Mouse (Mus musculus) gastrocnemius, postnatal 36 days (tissue): Measurements from ENCODE around the gene Zfr. TPM values are rescaled to one million over a fixed set of nuclear protein-coding genes. Genes with fewer than 3 reads are reported as not detected.
A peak's percentile ranks its signal among the peaks of the same experiment; 100 is the strongest.

Source experiments
- DNase-seq, 2 experiments: peaks; one replicate each; pipeline ENCODE4 v3.0.0; 2022
- intact Hi-C: fragments of 180-260 bp; cut with DNase I; formaldehyde crosslinking; loops from one replicate; pipeline ENCODE4 v1.15.1; 2025
- long read RNA-seq, 2 experiments: library from polyadenylated mRNA; stranded (forward); transcript quantifications; one replicate each; pipeline ENCODE4 v2.0.0; 2021
- total RNA-seq, 2 experiments: library from RNA; stranded (reverse); gene quantifications; 2 replicates each; pipeline ENCODE4 v1.2.3; 2021

The Zfr gene
- total RNA-seq: 10 to 100 TPM; 55.6 to 59.3 TPM
- long read RNA-seq, experiment 1, full-length matches to known transcripts: 8 of 21 reads
- long read RNA-seq, experiment 1, partial matches to known transcripts: 4 of 21 reads
- long read RNA-seq, experiment 1, other reads (novel, unspliced or antisense): 9 of 21 reads
- long read RNA-seq, experiment 2, full-length matches to known transcripts: 13 of 26 reads
- long read RNA-seq, experiment 2, partial matches to known transcripts: 8 of 26 reads
- long read RNA-seq, experiment 2, other reads (novel, unspliced or antisense): 5 of 26 reads

DNA sequence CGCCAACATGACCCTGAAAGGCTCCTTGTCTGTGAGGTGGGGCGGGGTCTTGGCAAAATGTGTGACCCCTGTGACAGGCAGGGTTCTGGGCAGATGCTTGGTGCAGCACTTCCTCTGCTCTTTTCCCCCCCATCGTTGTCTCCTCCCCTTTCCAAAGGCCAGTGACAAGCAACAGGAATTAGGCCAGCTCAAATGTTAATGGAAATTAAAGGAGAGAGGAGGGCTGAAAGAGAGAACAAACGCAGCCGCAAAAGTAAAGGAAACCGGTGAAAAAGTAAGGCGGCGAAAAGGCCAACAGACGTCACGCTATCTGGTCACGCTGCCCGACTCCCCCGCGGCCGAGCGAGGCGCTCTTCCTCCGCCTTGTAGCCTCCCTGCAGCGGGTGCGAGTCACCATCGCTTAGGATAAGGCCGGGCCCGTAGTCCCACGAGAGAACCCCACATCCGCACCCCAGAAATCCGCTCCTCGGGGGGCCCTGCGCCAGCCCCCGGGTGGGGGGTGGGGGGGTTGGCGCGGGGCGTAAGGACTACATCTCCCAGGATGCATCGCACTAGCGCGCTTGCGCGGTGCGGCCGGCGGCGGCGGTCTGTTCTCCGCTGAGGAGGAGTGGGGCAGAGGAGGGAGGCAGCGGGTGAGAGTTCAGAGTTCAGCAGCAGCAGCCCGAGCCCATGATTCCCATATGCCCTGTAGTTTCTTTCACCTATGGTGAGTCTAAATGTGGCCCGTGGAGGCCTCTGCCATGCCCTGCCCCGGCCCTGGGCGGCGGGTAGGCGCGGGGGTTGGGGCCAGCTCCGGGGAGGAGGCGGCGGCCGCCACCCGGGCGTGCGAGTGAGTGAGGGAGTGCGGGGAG lies at the start of gene Zfr:
Gene Zfr, plus strand, starts transcription at position 590 of the 851 bp plus-strand sequence.
- intact Hi-C loops: no loop called here
- peak; percentile 92 to 93 for DNase-seq

DNA sequence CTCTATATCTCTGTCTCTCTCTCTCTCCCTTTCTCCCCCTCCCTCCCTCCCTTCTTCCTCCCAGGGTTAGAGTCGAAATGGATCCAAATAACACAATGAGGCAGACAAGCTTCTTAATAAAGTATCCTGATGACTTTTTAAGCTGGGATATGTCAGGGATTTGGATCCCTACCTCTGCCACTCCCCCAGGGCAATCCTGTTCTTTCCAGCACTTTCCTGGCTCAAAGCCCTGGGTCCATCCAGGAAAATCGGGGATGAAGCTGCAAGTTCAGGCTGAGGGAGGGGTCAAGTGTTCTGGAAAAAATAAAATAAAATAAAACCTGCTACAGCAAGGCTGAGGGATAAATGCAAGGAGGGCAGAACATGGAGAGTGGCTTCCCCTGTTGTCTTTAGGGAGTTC lies 49.7 kb upstream of the Zfr start:
- intact Hi-C loops: no loop called here
- peak in 1 of 2 experiments; percentile 53 for DNase-seq

DNA sequence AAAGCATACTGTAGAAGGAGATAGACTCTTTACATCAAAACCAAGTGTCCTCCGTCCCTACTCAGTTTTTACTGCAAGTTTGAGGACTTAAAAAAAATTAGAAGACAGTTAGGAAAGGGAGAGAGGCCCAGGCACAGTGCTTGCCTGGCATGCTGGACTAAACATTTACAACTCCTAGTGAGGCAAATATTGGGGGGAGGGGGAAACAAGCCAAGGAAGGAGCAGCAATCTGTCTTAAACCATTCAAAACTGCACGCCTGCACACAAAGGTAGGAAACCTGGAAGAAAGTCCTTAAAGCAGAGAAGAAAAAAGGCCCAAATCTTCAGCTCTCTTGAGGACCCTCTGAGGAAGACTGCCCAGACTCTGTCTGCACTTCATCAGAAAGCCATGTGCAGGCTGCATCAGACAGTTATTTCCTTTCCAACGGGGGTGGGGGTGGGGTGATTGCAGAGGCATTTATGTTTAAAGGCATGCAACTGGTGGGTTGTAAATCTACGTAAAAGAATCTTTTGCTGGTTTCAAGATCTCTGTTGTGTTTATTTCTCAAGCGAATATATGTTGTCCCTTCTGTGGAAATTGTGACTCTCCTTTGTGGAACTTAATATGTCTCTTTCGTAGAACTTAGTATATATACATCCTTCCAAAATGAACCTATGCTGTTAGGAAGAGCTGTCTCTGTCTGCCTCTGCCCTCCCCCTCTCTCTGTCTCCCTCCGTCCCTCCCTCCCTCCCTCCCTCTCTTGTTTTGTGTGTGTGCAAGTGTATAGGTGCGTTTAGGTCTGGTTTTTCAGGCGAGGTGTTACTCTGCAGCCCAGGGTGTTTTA lies 49.0 kb upstream of the Zfr start:
- DNase-seq: no peak
- intact Hi-C loops: no loop called here

DNA sequence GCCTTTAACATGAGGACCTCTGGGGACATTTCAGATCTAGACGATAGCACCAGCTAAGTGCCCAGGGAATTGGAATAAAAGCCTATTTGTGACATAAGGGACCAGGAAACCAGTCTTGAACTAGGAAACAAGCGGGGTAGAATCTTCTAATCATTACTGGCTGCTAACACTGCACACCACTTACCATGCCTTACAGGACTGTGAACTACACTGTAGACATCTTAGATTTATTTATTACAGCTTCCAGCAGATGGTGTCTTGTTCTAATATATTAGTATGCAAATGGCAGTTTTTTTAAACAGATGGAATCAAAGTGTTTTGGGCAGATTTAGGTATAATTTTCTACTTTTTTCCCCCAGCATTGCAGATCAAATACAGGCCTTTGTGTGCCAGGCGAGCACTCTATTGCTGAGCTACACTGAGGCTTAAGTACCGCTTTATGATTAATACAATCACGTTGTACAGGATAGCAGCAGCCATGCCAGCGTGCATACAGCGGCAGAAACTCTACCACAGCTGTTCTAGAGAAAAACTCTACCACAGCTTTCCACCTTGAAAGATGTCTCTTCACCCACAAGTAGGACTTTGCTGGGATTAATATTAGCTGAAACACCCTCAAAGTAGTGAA lies 44.8 kb upstream of the Zfr start:
- DNase-seq: no peak
- intact Hi-C loops: no loop called here

DNA sequence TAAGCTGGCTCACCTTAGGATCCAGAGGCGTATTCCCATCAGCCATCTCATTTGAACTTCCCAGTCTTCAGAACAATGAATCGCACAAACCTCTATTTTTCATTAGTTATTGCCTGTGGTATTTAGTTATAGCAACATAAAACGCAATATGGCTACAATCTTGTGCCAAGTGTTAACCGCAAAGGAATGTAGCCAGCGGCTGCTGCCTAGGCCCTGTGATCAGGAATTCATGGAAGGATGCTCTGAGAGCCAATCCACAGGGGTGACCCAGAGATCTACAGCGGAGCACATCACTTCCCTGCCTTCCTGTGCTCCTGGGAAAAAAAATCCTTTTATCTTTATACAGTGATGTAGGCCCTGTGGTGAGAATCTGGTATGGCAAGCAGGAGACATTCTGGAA lies 43.2 kb upstream of the Zfr start:
- intact Hi-C loops: no loop called here
- no peak for DNase-seq

DNA sequence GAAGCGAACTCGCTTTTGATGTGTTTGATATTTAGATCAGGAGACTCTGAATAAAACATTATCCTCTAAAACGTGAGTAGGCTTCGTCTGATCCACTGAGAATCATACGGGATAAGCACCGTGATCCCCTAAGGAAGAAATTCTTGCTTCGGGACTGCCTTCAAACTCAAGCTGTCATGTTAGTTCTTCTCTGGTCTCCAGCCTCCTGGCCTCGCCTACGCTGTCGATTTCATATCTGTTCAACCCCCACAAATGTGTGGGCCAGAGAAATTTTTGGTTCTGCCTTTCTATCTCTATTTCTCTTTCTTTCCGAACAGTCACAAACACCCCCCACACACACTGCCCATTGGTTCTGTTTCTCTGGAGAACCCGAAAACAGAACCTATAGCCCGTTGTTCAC lies 35.3 kb upstream of the Zfr start:
- intact Hi-C loops: loop anchor here (5.0 to 10.0 kb wide), 3 partner anchors 35 to 328 kb away; no protein-coding TSS in a partner anchor
- DNase-seq: no peak

DNA sequence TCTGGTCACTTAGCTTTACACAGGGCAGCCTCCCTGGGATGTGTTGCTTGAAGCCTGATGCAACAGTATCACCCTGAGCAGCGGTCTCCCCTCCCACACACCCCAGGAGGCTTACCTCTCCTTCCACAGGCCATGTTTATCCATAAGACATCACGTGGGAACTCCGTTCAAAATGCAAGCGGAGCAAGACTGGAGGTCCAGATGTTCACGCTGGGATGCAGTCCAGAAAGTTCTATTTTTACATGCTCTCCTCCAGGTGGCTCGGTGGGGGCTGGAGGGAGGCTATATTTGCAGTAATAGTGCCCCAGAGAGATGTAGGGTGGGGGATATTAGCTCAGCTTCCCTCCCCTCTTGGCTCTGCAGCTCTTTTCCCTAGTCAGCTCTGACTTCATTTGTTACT lies 33.5 kb upstream of the Zfr start:
- intact Hi-C loops: loop anchor here (2.0 to 10.0 kb wide), 4 partner anchors 37 to 329 kb away; no protein-coding TSS in a partner anchor
- peak; percentile 38 to 54 for DNase-seq

DNA sequence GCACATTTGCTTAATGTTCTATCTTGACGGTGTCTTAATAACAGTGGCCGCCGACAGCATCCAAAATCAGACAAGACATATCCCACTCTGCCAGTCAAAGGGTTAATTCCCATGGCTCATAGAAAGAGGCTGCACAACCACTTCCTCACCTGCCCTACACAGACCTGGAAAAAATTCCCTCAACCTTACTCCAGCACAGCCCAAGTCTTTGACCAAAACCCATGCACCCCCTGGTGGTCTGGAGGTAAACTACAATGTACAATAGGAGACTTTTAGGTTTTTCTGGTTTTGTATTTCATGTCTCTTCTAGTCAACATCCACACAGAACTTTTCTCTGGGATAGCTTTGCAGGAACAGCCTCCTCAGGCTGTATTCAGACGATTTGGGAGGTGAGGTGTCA lies 32.8 kb upstream of the Zfr start:
- intact Hi-C loops: loop anchor here (2.0 to 10.0 kb wide), 4 partner anchors 38 to 330 kb away; no protein-coding TSS in a partner anchor
- DNase-seq: peak in 1 of 2 experiments; percentile 26

DNA sequence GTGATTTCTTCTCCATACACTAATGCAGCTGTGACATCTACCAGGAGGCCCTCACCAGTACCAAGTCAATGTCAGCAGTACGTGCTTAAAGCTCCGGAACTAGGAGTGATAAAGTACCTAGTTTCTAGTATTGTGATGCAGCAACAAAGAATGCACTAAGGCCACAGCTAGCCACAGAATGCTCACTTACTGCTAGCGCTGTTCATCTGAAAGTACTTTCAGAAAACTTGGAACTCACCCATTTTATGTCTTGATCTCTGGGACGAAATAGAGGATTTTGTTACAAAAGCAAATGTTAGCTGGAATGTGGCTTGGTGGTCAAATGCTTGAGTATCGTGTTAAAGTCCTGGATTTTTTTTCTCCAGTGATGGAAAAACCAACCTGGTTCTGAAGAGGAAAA lies 30.0 kb upstream of the Zfr start:
- DNase-seq: no peak
- intact Hi-C loops: loop anchor here (10.0 kb wide), 1 partner anchor 333 kb away; no protein-coding TSS in a partner anchor

DNA sequence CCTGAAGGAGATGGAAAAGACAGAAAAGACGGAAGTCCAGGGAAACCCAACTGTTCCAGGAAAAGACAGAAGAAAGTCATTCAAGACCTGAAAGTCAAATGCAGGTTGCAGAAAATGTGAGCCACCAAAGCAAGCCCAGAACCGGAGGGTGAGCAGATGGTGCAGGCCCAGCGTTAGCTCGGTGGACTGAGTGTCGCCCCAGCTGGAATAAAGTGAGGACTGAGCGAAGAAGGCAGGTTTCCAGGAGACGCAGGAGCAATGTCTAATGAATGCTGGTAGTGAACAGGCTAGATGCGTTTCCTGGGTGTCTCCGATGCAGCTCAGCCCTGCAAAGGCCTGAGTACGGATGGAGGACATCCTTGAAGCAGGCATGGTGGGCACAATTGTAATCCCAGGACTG lies 29.5 kb upstream of the Zfr start:
- DNase-seq: no peak

DNA sequence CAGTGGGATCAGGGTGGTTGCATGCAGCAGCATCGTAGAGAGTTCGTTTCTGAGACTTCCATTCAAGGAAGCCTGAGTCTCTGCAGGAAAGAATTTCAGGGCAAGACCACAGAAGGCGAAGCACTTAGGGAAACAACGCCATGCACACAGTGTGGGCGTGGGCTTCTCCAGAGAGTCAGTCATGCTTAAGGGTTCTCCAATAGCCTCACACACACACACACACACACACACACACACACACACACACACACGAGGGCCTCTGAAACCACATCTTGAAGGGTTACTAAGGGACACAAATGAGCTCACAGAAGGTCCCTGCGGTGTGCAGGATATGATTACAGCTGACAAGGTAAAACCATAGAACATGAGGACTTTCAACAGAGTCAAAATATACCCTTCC lies 27.5 kb upstream of the Zfr start:
- intact Hi-C loops: loop anchor here (5.0 kb wide), 1 partner anchor 182 kb away; no protein-coding TSS in a partner anchor
- DNase-seq: no peak

More for the DNA sequence above, 29.5 kb upstream of the Zfr start:
- intact Hi-C loops: loop anchor here (10.0 kb wide), 1 partner anchor 333 kb away; no protein-coding TSS in a partner anchor

DNA sequence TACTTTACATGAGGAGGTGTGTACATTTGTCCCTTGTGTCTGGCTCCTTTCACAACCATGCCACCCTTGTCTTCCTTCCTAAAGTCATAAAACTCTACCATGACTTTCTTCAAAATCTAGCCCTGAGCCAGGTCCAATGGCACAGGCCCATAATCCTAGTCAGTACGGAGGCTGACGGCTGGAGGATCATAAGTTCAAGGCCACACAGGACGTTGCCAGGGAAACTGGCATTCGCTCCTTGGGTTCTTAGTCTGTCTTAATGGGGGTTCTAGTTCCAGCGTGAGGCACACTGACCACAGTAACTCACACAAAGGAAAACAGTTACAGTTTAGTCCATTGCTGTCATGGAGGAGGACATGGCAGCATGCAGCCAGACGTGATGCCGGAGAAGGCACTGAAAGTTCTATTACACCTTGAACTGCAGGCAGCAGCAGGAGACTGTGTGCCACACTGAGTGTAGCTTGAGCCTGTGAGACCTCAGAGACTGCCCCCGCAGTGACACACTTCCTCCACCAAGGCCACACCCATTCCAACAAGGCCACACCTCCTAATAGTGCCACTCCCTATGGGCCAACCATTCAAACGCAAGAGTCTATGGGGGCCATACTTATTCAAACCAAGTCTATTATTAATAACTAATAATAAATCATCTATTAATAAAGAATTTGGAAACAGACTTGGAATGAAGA lies 26.5 kb upstream of the Zfr start:
- intact Hi-C loops: loop anchor here (5.0 kb wide), 1 partner anchor 181 kb away; no protein-coding TSS in a partner anchor
- DNase-seq: no peak

DNA sequence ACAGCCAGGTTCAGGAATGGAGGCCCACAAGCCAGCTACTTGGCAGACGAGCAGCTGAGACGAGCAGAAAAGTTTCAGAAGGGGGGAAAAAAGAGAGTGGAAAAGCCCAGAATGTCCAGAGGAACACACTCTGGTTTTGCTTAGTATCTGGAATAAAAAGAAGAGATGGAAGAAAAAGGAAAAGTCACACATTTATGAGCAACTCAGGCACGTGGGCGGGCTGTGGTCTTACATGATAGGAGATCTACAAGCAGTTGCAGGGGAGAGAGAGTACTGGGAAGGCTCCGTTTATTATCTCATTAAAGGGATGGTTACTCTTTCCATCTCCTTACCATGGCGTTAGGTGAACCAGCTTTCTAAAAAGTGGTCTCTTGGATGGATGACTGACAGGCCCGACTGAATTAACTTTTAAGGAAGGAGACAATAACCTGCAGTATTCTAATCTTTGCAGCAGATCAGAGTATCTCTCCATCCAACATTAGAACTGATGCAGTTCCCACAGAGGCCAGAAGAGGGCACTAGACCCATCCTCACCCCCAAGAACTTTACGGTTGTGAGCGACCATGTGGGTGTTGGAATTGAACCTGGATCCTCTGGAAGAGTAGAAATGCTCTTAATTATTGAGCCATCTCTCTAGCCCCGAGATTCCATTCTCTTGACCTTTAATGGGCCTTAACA lies 25.7 kb upstream of the Zfr start:
- intact Hi-C loops: loop anchor here (5.0 kb wide), 1 partner anchor 180 kb away; no protein-coding TSS in a partner anchor
- DNase-seq: no peak

DNA sequence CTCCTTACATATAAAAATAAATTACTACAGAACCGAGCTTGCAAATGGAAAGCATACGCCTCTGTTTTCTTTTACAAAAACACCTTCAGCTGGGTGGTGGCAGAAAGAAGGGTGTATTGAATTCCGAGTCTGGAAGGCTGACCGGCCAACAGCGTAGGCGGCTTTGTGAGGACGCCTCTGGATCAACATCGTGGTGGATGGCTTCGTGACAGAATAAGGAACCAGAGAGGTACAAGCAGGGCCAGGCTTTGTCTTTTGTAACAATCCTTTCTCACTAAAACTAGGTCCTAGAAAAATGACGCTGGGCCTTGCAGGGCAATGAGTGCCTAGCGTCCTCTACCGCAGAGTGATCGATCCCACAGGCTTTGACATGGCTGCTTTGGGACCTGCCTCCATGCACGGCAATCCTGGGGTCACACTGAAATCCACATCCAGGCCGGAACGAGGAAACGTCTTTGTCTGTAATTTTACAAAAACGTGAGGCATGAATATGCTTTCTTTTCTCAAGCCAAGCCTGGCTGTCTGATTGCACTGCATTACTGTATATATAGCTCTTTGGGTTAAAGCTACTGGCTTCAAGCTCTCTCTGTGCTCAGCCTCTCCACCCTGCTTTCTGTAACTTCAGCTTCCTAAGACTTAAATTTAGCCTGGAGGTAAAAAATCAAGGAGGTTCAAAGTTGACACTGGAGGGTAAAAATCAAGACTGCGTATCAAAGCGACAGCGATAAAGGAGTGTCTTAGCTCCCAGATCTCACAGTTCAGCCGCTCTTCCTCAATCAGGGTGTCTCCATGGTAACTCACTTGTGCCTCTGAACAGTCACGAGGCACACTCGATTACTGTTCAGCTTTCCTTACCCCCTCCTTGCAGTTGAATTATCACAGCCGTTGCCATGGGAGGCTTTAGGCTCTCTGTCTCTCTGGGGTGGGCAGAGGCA lies 24.3 kb upstream of the Zfr start:
- DNase-seq: no peak
- intact Hi-C loops: loop anchor here (5.0 kb wide), 1 partner anchor 179 kb away; no protein-coding TSS in a partner anchor

DNA sequence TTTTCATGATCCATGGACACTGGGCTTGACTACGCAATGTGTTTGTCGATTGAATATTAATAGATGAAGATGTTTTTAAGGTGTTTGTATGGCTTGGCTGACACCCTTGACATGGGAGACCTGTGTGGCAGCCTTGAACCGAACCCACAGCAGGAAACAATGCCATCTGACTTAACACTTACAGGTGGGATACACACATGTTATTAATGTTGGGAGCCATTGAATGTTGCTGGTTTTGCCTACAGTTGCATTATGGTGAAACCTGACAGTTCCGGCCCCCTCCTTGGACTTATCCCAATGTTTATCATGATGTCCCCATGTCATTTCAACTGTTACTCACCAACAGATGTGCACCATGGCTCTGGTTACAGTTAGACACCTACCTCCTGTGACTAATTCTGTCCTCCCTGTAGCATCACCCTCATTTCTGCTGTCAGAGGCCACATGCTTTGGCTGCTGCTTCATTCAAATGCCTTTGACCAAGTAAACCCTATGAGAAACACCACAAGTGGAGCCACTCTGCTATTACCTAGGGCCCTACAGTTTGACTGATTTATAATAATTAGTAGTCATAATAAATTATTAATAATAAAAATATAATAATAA lies 23.6 kb upstream of the Zfr start:
- intact Hi-C loops: loop anchor here (5.0 kb wide), 1 partner anchor 178 kb away; no protein-coding TSS in a partner anchor
- DNase-seq: no peak

DNA sequence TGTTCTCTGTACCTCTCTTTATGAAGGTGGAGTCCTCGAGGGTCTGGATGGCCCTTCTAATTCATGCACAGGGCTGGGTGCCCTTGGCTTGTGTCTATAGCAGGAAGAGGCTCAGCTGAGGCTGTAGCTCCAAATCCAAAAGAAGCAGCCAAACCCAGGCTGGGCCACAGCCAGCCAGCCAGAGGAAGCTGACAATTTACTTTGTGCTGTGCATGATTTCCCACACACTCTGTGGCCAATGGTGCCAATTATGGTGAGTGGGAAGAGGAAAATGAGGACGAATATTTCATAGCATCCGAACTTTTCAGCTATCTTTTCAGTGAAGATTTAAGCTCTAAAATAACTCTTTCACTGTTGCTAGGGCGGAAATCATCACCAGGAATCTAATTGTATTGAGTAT lies 21.2 kb upstream of the Zfr start:
- intact Hi-C loops: no loop called here
- DNase-seq: no peak

DNA sequence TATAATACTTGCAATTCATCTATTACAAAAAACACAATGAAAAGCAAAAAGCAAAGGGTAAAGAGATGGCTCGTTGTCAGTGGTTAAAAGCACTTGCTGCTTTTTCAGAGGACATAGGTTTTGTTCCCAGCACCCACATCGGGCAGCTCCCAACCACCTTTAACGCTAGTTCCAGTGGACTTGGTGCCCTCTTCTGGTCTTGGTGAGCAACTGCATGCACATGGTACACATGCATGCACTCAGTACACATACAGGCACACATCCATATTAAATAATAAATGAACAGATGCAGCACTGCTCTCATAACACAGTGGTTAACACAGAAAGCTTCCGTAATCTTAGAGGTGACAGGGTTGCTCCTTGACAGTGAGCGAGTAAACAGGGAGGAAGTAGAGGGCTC lies 20.3 kb upstream of the Zfr start:
- DNase-seq: no peak
- intact Hi-C loops: no loop called here
